ENCODE assay signal across 13 mouse cellular contexts in genomic region chr2:119292281-119292680, GRCm38 (mm10).
"Had no signal": no experiment of that assay in that cellular context is flagged by ENCODE, and none has a peak within 500 bp of the region (broad histone marks: within the 10 kb centered on the region; RNA-seq: fewer than 3 reads in every experiment).

No protein-coding gene starts in this region.

- DNase-seq: gastrocnemius, adult 2 months; gastrocnemius, postnatal 10 days; gastrocnemius, postnatal 25 days; heart, adult 2 months; heart, postnatal 14 days; heart, postnatal 4 days; kidney, adult 18-20 months; kidney, adult 8-10 months; kidney, postnatal 10 days; kidney, postnatal 4 days; liver; liver, embryonic 13.5 days; liver, postnatal 0 days had no signal
